Mouse (Mus musculus) liver, embryonic 14.5 days (tissue): Measurements from ENCODE around the gene Gm10447.
A peak's percentile ranks its signal among the peaks of the same experiment; 100 is the strongest.

Experiments
- CTCF ChIP-seq: IDR thresholded peaks from 2 replicates; pipeline ENCODE4 v1.5.1; 2016; ENCODE audit warnings: antibody characterized with exemption, low read depth, control low read depth
- EP300 ChIP-seq: IDR thresholded peaks from 2 replicates; pipeline ENCODE4 v1.6.1; 2016; ENCODE audit warnings: antibody characterized with exemption, low read depth

DNA sequence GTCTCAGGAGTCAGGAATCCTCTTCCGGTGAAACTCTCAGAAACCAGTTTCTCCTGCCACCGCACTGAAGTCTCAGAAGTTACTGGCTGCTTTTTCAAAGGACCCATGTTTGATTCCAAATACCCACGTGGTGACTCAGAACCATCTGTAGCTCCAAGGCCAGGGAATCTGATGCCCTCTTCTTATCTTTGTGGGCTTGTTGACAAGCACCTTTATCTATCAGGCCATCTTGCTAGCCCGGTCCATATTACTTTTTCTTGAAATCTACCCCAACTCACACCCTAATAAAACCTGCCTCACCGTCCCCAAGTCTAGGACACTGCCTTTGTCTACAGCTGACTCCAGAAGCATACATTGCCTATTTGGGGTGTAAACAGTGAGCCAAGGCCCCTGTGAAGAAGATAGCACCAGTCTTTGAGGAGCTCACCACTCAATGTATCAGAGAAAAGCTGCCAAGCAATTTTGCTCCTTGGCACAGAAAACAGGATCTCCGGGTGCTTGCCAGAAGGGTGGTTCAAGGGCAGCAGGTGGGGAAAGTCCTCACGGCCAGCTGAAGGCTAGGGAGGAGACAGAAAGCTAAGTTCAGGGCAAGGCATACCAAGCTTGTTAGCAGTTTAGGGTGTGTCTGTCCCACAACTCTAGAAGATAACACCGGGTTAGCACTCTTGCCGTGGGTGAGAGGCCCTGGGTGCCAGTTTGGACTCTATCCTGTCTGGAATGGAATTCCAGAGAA lies 26.4 kb upstream of the Gm10447 start:
- no peak for TF ChIP-seq CTCF
- peak; percentile 73 for TF ChIP-seq EP300
